Mouse (Mus musculus): Measurements from ENCODE around the gene Aatf. TPM values are rescaled to one million over a fixed set of nuclear protein-coding genes. Genes with fewer than 3 reads are reported as not detected.

Aatf gene
- polyA plus RNA-seq, 1 experiment = 16.6 TPM

DNA sequence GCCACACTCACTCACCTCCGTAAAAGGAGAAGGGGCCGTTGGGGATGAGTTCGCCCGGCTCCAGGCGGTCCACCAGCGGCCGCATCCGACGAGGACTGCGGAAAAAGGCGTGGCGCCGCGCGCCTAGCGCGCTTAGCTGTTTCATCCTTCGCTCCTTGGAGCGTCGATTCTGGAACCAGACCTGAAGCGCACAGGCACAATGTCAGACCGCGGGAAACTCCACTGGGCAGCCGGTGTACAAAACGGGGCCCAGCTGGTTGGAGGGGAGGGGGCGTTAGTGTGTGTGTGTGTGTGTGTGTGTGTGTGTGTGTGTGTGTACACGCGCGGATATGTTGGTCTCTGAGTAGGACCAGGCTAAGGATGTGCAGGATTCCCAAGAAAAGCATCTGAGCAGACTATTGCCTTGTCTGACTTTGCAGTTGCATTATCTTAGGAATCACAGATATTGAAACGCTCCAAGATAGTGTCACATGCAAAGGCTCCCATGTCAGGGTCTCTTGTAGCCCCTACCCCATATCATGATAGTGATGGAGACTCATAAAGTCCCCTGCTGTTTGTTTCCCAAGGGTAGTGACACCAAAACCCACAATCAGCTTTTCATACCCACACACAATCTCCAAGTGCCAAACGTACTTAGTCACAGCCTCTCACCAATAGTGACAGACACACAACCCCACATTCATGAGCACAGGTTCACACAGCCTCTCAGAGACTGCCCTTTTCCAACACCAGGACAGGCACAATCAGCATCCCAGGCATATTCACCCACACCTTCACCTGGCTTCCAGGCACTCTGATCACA is 7.1 kb upstream of the Aatf start:
- no peak for TF ChIP-seq POLR2A (IDR thresholded peaks at IDR 0.05; ENCODE audit: control insufficient read depth, low read depth, low read length)
- no peak for TF ChIP-seq CTCF (IDR thresholded peaks at IDR 0.05; ENCODE audit: control insufficient read depth, insufficient read depth, insufficient replicate concordance, low read depth, low read length)
- Histone ChIP-seq H3K27me3 (ENCODE audit: control insufficient read depth, insufficient read depth, low read length) (peaks cover 12% of the 10 kb centered on the region), H3K27ac (ENCODE audit: control insufficient read depth, insufficient read depth, low read depth, low read length) (no peak overlapping the region), H3K4me3 (ENCODE audit: control insufficient read depth, low read depth, low read length) (peak overlapping the region; percentile 61), H3K4me1 (ENCODE audit: control insufficient read depth, insufficient read depth, low read length) (peaks cover 18% of the 10 kb centered on the region), H3K36me3 (ENCODE audit: control insufficient read depth, insufficient read depth, low read length) (no peaks in the 10 kb centered on the region)

GRCm38 (mm10) chr11:84519576-84520268 is 6.4 kb upstream of the Aatf start:
- Histone ChIP-seq H3K4me3 (ENCODE audit: control insufficient read depth, low read depth, low read length) (peak overlapping the region; percentile 61), H3K4me1 (ENCODE audit: control insufficient read depth, insufficient read depth, low read length) (peaks cover 11% of the 10 kb centered on the region), H3K27me3 (ENCODE audit: control insufficient read depth, insufficient read depth, low read length) (peaks cover 12% of the 10 kb centered on the region), H3K27ac (ENCODE audit: control insufficient read depth, insufficient read depth, low read depth, low read length) (no peak overlapping the region), H3K36me3 (ENCODE audit: control insufficient read depth, insufficient read depth, low read length) (no peaks in the 10 kb centered on the region)
- TF ChIP-seq POLR2A (IDR thresholded peaks at IDR 0.05; ENCODE audit: control insufficient read depth, low read depth, low read length) = no peak
- TF ChIP-seq CTCF (IDR thresholded peaks at IDR 0.05; ENCODE audit: control insufficient read depth, insufficient read depth, insufficient replicate concordance, low read depth, low read length) = no peak

- peak overlapping the region; percentile 37; the same call in 1 of the 2 replicates for H3K4me3 ChIP-seq (ENCODE audit: control insufficient read depth, low read depth, low read length)
- peaks cover 11% of the 10 kb centered on the region for H3K27me3 ChIP-seq (ENCODE audit: control insufficient read depth, insufficient read depth, low read length)
Observed at GRCm38 (mm10) chr11:84519036-84519435, 5.7 kb upstream of the Aatf start.

DNA sequence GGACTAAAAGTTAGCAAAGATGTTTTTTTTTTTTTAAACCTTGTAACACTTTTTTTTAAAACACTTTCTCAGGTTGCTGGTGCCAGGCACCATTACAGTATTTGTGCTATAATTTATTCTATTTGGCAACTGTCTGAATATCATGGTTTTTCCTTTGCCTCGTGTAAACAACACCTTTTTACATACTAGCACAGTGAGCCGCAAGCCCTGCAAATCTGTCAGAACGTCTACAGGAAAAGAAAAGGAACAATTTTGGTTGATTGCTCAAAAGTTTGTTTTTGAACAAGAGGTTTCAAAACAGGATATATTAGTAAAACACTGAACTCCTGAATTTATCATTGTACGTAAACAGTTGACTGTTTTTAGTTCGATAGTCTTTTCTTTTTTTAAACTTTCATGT is 4.9 kb upstream of the Aatf start:
- Histone ChIP-seq H3K36me3 (ENCODE audit: control insufficient read depth, insufficient read depth, low read length) (no peaks in the 10 kb centered on the region), H3K4me1 (ENCODE audit: control insufficient read depth, insufficient read depth, low read length) (peaks cover 10% of the 10 kb centered on the region), H3K4me3 (ENCODE audit: control insufficient read depth, low read depth, low read length) (no peak overlapping the region), H3K27ac (ENCODE audit: control insufficient read depth, insufficient read depth, low read depth, low read length) (no peak overlapping the region), H3K27me3 (ENCODE audit: control insufficient read depth, insufficient read depth, low read length) (peaks cover 8% of the 10 kb centered on the region)
- TF ChIP-seq POLR2A (IDR thresholded peaks at IDR 0.05; ENCODE audit: control insufficient read depth, low read depth, low read length) = no peak
- TF ChIP-seq CTCF (IDR thresholded peaks at IDR 0.05; ENCODE audit: control insufficient read depth, insufficient read depth, insufficient replicate concordance, low read depth, low read length) = no peak

More at GRCm38 (mm10) chr11:84519036-84519435, 5.7 kb upstream of the Aatf start:
- no peaks in the 10 kb centered on the region for H3K36me3 ChIP-seq (ENCODE audit: control insufficient read depth, insufficient read depth, low read length)
- TF ChIP-seq CTCF (IDR thresholded peaks at IDR 0.05; ENCODE audit: control insufficient read depth, insufficient read depth, insufficient replicate concordance, low read depth, low read length) (no peak), POLR2A (IDR thresholded peaks at IDR 0.05; ENCODE audit: control insufficient read depth, low read depth, low read length) (no peak)
- H3K4me1 ChIP-seq (ENCODE audit: control insufficient read depth, insufficient read depth, low read length) = peaks cover 7% of the 10 kb centered on the region
- H3K27ac ChIP-seq (ENCODE audit: control insufficient read depth, insufficient read depth, low read depth, low read length) = no peak overlapping the region

DNA sequence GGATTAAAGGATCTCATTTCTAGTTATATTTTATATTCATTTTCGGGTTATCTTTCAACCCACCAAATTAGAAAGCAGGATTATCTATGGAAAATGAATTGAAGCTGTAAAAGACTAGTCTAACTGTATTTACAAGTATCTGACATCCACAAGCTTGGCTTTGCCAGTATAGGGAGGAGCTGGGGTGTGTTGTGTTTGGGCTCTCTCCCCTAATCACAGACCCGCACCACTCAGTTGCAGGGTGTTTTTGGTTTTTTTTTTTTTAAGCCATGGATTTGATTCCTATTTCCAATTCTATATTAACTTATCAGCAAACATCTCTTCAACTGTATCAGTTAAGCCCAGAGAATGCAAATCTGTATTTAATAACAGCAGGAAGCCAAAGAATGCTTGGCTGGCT is 4.1 kb upstream of the Aatf start:
- H3K4me3 ChIP-seq (ENCODE audit: control insufficient read depth, low read depth, low read length) = no peak overlapping the region
- peaks cover 6% of the 10 kb centered on the region for H3K27me3 ChIP-seq (ENCODE audit: control insufficient read depth, insufficient read depth, low read length)
- H3K36me3 ChIP-seq (ENCODE audit: control insufficient read depth, insufficient read depth, low read length) = no peaks in the 10 kb centered on the region
- TF ChIP-seq POLR2A (IDR thresholded peaks at IDR 0.05; ENCODE audit: control insufficient read depth, low read depth, low read length) (no peak), CTCF (IDR thresholded peaks at IDR 0.05; ENCODE audit: control insufficient read depth, insufficient read depth, insufficient replicate concordance, low read depth, low read length) (no peak)
- H3K27ac ChIP-seq (ENCODE audit: control insufficient read depth, insufficient read depth, low read depth, low read length) = no peak overlapping the region
- peaks cover 10% of the 10 kb centered on the region for H3K4me1 ChIP-seq (ENCODE audit: control insufficient read depth, insufficient read depth, low read length)

- Histone ChIP-seq H3K4me3 (ENCODE audit: control insufficient read depth, low read depth, low read length) (no peak overlapping the region), H3K27ac (ENCODE audit: control insufficient read depth, insufficient read depth, low read depth, low read length) (no peak overlapping the region), H3K27me3 (ENCODE audit: control insufficient read depth, insufficient read depth, low read length) (peaks cover 6% of the 10 kb centered on the region), H3K4me1 (ENCODE audit: control insufficient read depth, insufficient read depth, low read length) (peaks cover 10% of the 10 kb centered on the region), H3K36me3 (ENCODE audit: control insufficient read depth, insufficient read depth, low read length) (no peaks in the 10 kb centered on the region)
- TF ChIP-seq CTCF (IDR thresholded peaks at IDR 0.05; ENCODE audit: control insufficient read depth, insufficient read depth, insufficient replicate concordance, low read depth, low read length) (no peak), POLR2A (IDR thresholded peaks at IDR 0.05; ENCODE audit: control insufficient read depth, low read depth, low read length) (no peak)
Observed at GRCm38 (mm10) chr11:84516501-84517240, 3.3 kb upstream of the Aatf start.

DNA sequence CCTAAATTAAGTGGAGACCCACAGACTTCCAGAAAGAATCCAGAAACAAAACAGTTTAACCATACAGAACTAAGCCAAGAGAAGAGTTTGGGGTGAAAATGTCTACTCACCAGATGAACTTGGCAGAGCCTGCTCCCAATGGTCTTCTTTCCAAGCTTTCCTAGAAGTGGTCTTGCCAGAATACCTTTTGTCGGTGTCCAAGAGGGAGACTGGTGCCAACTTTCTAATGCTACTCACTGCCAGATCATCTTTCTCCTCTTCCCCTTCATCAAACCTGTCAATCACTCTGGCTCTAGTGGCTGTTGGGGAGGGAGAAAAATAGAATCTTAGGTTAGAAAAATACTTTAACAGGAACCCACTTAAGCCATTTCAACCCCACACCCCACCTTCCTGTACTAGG is 1.3 kb downstream of the Aatf start:
- Histone ChIP-seq H3K4me1 (ENCODE audit: control insufficient read depth, insufficient read depth, low read length) (peaks cover 5% of the 10 kb centered on the region; the same call in 1 of the 2 replicates), H3K27me3 (ENCODE audit: control insufficient read depth, insufficient read depth, low read length) (no peaks in the 10 kb centered on the region), H3K36me3 (ENCODE audit: control insufficient read depth, insufficient read depth, low read length) (no peaks in the 10 kb centered on the region; the same call in 1 of the 2 replicates), H3K4me3 (ENCODE audit: control insufficient read depth, low read depth, low read length) (peak overlapping the region; percentile 13; the same call in 1 of the 2 replicates), H3K27ac (ENCODE audit: control insufficient read depth, insufficient read depth, low read depth, low read length) (no peak overlapping the region)
- TF ChIP-seq POLR2A (IDR thresholded peaks at IDR 0.05; ENCODE audit: control insufficient read depth, low read depth, low read length) (no peak), CTCF (IDR thresholded peaks at IDR 0.05; ENCODE audit: control insufficient read depth, insufficient read depth, insufficient replicate concordance, low read depth, low read length) (no peak)
